Mouse (Mus musculus): ENCODE results near the gene Rcor2.

DNA sequence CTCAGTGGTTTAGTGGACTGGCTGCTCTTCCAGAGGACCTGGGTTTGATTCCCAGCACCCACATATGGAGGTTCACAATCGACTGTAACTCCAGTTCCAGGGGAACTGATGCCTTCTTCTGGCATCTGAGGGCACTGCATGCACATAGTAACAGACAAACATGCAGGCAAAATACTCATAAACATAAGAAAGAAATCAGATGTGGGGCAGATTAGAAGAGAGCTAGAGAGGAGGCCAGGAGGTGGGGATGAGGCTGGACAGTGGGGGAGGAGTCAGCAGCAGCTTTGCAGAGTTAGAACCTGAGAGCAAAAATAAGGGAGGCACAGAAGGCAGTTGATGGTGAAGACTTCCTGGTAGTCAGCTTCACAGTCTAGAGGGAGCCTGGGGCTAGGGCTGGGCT, 4.5 kb upstream of the Rcor2 start:
- TF ChIP-seq EP300 (IDR thresholded peaks at IDR 0.05; ENCODE audit: low read depth) (no peak), CTCF (IDR thresholded peaks at IDR 0.05; ENCODE audit: low read depth) (no peak)
